Comparison of ENCODE assay signal across 14 mouse cellular contexts in genomic region chr12:52079296-52079695, GRCm38 (mm10). TPM values are rescaled to one million over a fixed set of nuclear protein-coding genes. Genes with fewer than 3 reads are reported as not detected.
"Had no signal": no experiment of that assay in that cellular context is flagged by ENCODE, and none has a peak within 500 bp of the region (broad histone marks: within the 10 kb centered on the region; RNA-seq: fewer than 3 reads in every experiment).

No protein-coding gene starts in this region.

RNA-seq across cellular contexts. Expression of gene Gpr33, which starts 51.4 kb away (rescaled TPM):
- total RNA-seq: megakaryocyte, adult 5-6 weeks had no signal
- polyA plus RNA-seq: liver, embryonic 15.5 days; liver, postnatal 0 days; lung, embryonic 15.5 days; lung, postnatal 0 days; macrophage; midbrain, embryonic 11.5 days; midbrain, embryonic 14.5 days; midbrain, embryonic 16.5 days; neural tube, embryonic 12.5 days; neural tube, embryonic 14.5 days; small intestine, adult 2 months; stomach, embryonic 14.5 days; stomach, embryonic 16.5 days had no signal
